Mouse (Mus musculus) right cerebral cortex, postnatal 25 days (tissue): ENCODE data around the gene Arhgap42.

Experiments
- DNase-seq: peaks from one replicate; pipeline ENCODE4 v3.0.0; 2022

The Arhgap42 gene

DNA sequence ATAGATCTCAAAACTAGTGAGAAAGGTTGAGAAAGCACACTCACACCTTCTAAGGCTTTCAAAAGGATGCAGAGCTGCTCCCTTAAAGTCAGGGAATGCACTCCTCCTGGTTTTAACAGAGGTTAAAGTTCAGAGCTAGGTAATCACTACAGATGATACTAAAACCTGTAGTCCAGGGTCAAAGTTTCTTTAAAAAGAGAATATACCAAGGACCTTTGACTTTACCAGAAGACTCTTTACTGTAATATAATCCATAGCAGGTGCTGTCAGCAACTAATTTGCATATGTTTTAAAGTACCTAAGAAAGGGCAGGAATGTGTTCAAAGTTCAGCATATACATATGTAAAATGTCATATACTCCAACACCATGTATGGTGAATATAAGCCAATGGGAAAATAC lies 30.7 kb downstream of the Arhgap42 start:
- DNase-seq, result no peak

DNA sequence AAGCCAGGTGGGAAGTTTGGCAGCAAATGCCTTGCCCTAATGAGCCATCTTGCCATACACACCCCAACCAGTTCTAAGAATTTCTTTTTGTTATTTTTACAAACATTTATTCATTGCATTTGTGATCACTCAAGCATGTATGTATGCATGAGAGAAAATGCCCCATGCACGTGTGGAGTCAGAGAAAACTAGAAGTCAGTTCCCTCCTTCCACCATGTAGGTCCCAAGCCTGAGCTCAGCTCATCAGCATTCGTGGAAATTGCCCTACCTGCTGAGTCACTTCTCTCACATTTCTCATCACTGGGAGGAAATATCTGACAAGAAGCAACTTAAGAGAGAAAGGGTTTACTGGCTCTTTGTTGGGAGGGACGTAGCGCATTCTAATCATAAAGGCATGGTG lies 31.6 kb downstream of the Arhgap42 start:
- DNase-seq, result no peak

DNA sequence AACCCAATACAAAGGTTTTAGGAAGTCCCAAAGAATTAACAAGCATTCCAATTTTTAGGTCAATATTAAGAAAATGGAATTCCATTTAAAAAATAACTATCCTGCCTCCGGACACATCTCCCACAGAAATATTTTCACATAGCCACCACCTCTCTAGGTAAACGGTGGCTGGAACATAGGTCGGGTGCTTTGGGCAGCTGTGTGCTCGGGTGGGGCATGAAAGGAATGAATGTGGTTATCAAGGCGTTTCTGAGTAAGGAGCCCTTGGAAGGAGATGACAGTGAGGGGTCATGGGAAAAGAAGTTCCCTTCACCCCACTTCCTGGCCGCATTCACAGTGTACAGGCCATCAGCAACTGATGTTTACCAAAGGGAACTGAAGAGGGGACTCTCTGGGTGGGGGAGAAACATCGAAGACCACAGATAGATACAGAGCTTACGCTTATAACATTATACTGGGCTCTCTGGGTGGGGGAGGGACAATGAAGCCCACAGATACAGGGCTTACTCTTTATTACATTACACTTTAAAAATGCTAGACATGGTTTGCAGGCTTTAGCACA lies 38.0 kb downstream of the Arhgap42 start:
- DNase-seq, result no peak

DNA sequence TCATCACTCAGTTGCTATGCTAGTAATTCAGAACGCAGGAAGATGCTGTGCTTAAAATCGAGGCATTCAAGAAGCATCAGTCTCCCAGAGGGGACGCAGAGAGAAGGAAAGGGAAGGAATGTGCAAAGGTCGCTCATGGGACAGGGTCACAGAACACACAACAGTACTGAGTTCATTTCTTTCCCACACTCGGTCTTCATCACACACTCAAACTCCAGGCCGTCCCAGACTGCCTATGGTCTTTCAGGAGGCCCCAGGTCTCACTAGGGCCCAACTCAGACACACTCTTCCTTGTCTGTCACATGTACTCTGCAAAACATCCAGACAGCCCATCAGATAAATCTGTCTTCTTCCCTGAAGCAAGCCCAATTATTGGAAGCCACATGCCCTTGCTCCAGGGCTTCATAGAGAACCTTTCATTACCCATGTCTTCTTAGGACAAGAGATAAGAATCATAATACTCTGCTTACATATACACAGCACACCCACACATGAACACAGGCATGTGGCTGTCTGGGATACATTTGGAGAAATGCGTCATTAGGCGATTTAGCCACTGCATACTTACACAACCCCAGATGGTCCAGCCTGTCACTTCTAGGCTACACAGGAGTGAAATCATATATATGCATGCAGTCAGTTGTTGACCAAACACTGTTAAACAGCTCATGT lies 39.6 kb downstream of the Arhgap42 start:
- no peak for DNase-seq

DNA sequence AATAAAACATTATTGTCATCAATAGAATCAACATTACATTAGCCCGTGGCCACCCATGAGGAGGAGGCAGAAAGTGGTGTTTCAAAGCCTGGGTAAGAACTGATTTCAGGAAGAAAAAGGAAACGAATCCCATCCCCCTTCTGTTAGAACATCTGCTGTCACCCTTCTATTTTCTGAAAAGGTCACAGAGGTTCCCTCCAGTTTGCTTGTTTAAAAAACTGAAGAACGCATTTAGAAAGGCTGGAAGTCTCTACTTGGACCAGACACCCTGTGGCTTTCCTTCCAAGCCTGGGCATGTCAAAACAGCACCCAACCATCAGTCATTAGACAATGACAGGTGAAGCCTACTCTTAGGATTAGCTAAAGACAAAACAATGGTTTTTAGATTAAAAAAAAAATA lies 40.3 kb downstream of the Arhgap42 start:
- DNase-seq, result no peak

DNA sequence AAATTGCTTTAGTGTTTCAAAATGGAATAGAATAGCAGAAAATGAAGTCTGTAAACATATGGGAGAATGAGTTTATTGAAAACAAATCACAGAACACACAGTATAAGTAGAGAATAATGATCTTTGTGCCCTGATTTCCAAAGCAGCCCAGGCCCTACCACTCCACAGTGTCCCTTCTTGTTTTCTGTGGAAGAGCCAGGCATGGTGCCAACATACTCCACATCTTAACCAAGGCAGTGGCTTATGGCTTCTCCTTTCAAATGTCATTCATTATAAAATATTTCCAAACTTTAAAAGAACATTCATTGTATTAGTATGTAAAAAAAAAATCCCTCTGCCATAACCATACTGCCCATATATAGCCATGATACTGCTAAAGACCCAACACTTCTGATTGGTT lies 42.9 kb downstream of the Arhgap42 start:
- DNase-seq, result no peak

DNA sequence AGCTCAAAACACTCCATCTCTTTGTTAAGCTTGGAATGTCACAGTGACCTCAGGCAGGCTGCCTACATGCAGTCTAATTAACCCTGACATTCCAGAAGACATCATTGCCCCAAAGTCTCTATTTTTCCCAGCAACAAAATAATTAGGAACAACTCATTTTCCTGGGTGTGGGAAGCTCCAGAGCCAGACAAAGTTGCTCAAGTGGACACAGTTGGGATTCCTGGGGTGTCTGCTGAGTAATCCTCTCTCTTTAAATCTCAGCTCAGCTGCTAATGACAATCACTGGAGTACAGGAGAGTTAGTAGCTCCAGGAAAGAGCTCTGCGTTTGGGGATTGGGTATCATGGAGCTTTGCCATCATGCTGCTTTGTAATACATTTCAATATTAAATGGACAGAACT lies 44.4 kb downstream of the Arhgap42 start:
- DNase-seq, result no peak

DNA sequence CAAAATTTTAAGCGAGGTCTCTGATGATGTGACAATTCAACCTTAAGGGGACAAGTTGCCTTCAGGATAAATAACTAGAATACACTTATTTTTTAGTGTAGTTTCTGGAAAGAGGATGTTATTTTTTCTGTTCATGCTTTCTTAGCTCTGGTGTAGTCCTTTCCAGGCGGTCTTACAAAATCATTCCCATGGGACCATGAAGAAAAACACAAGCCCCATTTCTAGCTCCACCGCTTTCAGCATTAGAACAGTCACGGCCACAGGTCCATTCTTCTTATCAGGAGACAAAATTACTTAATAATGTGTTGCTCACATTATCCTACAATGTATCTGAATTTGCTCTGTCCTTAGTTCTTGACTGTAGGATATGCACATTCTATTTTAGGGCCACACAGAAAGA lies 46.2 kb downstream of the Arhgap42 start:
- no peak for DNase-seq

DNA sequence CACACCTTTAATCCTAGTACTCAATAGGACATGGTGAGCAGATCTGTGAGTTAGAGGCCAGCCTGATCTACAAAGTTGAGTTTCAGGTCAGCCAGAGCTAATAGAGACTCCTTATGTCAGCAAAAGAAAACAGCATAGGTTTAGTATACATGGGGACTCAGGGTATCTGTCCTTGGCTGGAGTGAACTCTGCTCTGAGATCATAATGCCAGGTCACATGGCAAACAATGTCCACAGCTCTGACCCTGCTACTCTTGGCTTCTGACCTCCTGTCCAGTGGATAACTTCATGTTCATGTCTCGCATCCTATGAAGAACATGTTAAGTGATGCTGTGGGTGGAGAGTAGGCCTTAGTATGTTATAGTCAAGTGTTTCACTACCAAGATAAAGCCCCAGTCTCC lies 48.1 kb downstream of the Arhgap42 start:
- no peak for DNase-seq

DNA sequence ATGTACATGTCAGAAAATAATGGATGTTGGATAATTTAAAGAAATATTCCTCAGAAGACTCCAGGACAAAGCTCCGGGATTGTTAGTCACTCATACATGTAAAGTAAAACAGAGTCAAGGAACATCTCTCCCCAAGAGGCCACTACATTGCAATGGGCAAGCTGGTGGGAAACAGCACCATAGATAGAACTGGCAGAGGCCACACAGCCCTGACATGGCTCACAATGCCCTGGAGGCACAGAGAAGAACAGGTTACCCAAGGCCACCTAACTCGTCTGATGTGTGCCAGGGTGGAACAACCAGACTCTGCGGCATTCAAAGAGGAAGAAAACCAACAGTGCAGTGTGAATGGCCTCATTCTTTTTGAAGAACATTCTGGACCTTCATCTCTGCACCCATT lies 50.7 kb downstream of the Arhgap42 start:
- no peak for DNase-seq

DNA sequence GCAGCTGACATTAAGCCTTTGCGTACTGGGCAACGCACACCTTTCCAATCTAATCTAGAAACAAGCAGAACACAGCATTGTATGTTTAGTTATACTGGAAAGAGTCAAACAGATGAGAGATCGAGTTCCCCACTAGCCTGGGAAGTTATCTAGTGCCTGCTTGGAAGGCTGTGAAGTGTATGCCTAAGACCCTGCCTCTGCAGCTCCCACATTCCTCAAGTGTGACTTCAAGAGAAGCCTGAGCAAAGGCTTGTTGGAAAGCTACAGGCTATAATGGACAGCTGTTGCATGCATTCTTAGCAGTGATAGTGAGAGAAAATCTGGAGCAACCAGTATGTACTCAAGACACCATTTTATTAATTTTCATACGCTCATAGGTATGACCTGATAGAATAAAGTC lies 61.2 kb downstream of the Arhgap42 start:
- DNase-seq, result no peak

DNA sequence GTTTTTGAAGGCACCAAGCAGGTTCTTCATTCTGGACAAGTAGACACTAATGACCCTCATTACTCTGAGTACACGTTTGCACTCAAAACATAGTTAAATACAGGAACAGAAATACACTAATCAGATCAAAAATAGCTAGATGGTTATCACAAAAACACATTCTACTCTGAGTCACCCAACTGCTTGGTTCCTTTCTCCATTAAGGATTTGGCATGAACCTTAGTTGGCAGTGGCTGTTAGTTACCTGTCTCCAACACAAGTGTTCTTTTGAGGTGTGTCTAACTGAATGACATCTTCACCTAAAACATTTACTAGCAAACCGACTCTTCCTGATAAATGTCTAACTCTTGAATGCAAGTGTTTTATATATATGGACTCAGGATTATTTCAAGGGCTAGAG lies 64.0 kb downstream of the Arhgap42 start:
- DNase-seq, result no peak

DNA sequence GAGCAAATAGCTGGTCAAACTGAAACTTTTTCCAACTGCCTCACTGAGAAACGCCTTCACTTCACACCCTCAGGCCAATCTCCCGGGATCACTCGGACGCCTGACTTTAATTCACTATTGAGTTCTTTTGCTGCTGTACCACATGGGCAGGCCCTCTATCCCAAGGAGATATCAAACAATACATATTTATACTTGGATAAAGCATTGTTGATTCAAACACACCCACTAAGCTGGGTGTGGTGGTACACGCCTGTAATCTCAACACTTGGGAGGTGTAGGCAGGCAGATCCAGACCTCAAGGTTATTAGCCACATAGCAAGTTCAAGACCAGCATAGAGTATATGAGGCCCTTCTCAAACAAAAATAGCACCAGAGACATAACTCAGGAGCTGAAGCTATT lies 64.7 kb downstream of the Arhgap42 start:
- no peak for DNase-seq

DNA sequence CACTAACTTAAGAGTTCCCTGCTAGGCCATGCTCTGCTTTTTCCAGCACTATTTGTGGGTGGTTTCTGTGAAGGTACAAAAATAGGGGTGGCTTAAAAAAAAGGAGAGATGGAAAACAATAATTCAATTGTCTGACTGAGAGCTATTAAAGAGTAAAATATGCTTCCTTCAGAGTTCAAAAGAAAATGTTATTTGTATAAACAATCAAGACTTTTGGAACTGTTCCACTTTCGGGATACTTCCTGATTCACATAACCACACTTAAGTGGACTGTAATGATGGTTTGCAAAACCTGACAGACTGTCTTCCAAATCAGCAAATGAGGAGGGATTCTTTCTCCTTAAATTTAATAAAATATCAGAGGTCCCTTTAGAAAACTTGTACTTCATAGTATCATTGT lies 65.8 kb downstream of the Arhgap42 start:
- no peak for DNase-seq

DNA sequence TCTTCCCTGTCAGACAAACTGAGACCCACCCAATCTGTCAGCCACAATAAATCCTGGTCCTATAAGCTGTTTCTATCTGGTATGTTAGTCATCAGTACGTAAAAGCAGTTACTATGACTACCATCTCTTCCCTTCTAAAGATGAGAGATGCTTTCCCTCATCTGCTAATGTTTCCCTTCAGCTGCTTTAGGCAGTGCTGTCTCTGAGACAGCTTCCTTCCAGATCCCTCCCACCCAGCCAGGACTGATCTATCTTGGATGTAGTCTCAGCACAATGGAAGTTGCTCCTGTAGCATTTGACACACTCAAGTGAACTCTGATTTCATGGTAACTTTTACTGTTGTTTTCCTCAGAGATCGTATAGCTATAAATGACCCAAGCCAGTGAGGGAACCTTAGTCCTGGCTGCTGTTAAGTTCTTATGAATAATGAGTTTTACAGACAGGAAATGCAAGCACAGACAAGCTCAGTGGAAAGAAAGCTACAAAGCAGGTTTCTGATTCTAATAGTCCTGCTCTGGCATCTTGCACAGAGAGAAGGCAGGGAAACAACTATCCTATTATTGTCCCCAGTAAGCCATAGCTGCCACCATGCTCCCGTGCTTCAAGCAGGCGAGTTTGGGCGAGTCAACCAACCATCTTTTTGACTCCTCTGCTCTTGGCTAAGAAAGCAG lies 67.6 kb downstream of the Arhgap42 start:
- DNase-seq, result no peak

DNA sequence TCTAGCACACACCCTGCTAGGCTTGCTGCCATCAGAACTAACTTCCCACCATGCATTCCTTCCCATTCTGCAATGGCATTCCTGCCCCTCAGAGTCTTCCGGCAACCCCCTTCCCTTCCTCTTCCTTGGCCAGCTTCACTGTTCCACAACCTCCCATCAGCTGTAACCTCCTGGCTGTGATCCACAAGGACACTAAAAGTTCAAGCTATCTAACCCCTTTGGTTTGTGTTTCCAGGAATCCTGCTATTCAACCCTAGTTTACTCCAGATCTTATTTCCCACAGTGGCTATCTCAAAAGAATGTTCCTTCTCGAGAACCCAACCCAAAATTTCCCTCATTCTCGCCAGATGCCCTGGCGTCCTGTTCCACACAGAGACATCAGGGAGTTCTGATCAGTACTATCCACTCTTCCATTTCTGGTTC lies 73.2 kb downstream of the Arhgap42 start:
- no peak for DNase-seq

DNA sequence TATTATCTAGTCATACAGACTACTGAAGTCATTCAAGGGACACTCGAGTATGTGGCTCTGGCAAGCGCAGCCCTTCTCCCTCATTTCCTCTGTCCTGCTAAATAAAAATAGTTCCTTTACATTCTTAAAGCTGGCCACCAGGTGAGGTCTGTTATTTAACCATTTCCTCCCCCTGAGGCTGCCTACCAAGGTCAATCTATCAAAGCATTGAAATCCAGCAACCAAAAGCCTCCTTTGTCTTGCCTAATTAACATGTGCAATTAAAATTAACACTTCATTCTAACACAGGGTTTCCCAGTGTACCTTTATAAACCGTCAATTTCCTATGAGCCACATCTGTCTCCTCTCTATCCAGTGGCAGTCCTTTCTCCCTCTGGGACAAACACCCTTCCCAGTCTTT lies 78.2 kb downstream of the Arhgap42 start:
- DNase-seq, result no peak

DNA sequence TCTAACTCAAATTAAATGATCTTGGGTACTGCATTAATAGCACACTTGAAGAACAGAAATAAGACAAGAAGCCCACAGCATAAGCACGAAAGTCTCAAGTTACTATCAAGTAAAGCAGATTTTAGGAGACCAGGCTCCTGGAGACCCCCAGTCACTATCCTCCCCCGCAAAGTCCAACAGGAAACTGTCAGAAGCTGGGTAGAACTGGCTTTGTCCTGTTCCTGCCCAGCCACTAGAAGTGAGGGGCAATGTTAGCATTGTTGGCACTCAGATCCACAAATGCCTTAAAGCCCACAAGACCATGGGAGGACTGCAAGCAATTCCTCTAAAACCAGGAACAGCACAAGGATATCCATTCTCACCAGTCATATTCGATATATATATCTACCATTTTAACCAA lies 80.7 kb downstream of the Arhgap42 start:
- DNase-seq, result no peak

DNA sequence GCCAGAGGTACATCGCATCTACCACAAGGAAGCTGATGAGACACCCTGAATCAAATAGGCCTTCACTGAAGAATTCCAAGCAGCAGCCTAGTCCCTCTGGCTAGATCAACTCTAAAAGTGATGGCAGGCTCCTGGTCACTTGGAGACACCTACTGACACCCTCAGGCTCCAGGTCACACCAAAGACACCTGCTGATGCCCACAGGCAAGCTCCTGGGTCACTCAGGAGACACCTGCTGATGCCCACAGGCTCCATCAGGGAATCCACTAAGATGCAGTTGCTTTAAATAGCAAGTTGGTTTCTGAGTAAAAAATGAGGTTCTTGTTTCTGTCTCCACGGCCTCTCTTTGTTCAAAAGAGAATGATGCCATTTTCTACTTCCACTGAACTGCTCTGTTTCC lies 81.5 kb downstream of the Arhgap42 start:
- DNase-seq, result no peak

DNA sequence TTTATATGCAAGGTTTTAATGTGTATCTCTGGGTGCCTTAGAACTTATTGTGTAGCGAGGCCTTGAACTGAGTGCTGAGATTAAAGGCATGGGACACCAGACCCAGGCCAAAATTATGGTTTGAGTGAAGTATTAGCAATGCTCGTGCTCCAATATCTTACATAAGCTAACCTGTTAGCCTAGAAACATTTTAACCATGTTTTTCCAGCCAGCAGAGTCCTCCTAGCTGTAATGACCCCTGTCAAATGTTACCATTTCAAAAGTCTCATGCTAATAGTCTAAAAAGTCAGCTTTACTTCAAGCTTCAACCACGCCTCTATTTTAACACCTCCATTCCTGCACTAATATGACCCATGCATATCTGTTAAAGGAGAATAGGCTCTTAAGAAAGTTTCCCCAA lies 84.3 kb downstream of the Arhgap42 start:
- no peak for DNase-seq

DNA sequence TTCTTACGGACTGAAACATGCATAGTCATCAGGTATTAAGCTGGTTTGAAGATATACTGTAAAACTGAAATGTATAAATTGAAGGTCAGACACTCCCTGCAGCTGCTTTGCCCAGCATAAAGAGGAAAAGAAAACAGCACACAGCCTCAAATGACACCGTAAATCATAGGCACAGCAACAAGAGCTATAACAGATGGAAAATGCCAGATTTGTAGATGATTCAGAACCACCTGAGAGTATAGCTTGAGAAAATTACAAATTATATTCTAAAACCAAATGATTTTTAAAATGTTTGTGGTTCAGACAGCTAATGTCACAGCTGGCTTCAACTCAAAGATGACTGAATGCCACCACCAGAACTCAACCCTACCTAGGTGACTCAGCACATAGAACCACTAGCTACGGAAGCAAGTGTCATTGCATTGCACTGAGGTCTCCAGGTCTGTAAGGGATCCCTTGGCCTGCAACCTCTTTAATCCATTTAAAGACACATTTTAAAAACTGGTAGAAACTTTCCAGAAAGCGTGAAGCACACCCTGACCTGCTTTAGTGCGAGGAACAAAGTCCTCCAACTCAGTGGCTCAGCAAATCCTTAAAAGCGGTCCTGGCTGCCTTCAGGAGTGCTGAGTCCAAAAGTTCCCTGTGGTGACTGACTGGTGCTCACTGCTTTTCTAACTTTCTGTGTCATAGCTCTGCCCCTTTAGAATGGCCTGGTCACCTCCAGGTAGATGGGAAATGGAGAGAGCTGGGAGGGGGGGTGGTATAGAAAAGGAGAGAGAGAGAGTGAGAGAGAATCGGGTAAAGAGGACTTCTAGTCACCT lies 94.4 kb downstream of the Arhgap42 start:
- DNase-seq, result no peak

DNA sequence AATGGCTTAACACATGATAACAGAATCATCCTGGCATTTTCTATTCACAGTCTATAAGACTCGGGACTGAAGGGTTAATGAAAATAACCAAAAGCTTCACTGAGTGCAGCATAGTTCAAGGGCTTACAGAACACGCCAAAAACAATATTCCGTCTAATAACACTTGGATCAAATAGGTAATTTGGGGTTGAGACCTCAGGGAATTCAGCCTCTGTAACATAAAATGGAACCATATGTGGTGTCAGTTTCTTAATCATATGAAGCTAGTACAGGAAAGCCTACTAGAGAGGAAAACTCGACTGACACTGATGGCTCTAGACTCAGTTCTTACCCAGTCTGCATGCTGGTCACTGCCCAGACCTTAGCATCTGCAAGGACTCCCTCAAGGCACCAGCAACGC lies 95.8 kb downstream of the Arhgap42 start:
- DNase-seq, result no peak

DNA sequence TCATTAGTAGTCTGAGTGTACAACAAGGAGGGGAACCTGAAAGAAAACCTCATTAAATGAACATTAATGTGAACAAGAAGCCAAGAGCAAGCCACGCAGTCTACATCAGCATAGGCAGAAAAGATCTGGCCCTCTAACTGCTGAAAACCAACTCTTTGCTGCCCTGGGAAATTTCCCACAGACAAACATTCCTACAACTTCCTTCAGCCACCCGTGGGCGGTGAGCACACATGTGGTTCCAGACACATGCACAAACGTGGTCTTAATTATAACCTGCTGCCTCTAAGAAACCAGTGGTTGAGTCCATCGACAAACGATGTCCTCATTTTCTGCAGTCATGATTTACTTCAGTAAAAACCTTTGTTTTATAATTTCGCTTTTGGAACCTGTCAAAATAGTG lies 96.3 kb downstream of the Arhgap42 start:
- no peak for DNase-seq

DNA sequence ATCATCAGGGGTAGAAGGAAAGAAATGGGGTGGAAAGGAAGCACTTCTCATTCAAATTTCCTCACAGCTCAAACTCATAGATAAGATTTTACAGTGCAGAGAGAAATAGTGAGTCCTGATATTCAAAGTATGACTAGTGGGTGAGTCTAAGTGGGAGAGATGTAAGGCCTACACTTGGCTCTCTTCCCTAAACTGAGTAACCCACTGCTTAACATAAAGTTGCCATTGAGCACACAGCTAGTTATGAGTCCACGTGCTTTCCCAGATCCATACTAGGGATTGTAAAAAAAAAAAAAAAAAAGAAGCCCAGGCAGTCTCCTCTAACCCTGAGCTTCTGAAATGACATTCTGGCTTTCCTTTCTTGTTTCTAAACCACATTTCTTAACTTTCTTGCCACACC lies 96.8 kb downstream of the Arhgap42 start:
- DNase-seq, result no peak
